Mouse (Mus musculus) G1E (cell line): ENCODE data around the gene Gm3285.

Experiments
- CTCF ChIP-seq: IDR thresholded peaks from 2 replicates; pipeline ENCODE4 v1.5.1; 2012; ENCODE audit warnings: low read depth, low read length, inconsistent platforms, mixed read lengths
- GATA1 ChIP-seq: IDR thresholded peaks from 2 replicates; pipeline ENCODE4 v1.6.1; 2012; ENCODE audit warnings: borderline replicate concordance, low read length, inconsistent platforms, mixed read lengths
- TAL1 ChIP-seq: conservative IDR thresholded peaks from 2 replicates; pipeline ENCODE4 v1.6.1; 2012; ENCODE audit warnings: low read depth, low read length, inconsistent platforms, mixed read lengths

GRCm38 (mm10) chr10:77819203-77819602, 42.6 kb upstream of the Gm3285 start:
- TF ChIP-seq CTCF, result no peak
- no peak for TF ChIP-seq TAL1
- no peak for TF ChIP-seq GATA1
